Mouse (Mus musculus) hindbrain, embryonic 16.5 days (tissue): ENCODE data around the gene Atp13a2. TPM values are rescaled to one million over a fixed set of nuclear protein-coding genes. Genes with fewer than 3 reads are reported as not detected.

Source experiments
- ATAC-seq: fragments of 200-750 bp; cut with Nextera tagmentation; 2 replicates; pipeline ENCODE4 v1.8.0; 2017; ENCODE audit warnings: moderate TSS enrichment, moderate library complexity
- H3K27ac ChIP-seq: fragments of 300-500 bp; sonication (generic); 2 replicates; pipeline ENCODE4 v1.5.1; 2014; ENCODE audit warnings: low read depth, mild to moderate bottlenecking, control low read depth, low read length, moderate library complexity
- H3K27me3 ChIP-seq: fragments of 300-500 bp; sonication (generic); replicated peaks from 2 replicates; pipeline ENCODE4 v1.6.1; 2014; ENCODE audit warnings: low read length; ENCODE audit not compliant: control insufficient read depth, insufficient read depth
- H3K36me3 ChIP-seq: fragments of 300-500 bp; sonication (generic); 2 replicates; pipeline ENCODE4 v1.6.1; 2014; ENCODE audit warnings: mild to moderate bottlenecking, low read length, moderate library complexity, mixed read lengths; ENCODE audit not compliant: control insufficient read depth, insufficient read depth
- H3K4me1 ChIP-seq: fragments of 300-500 bp; sonication (generic); 2 replicates; pipeline ENCODE4 v1.6.1; 2014; ENCODE audit warnings: low read depth, low read length; ENCODE audit not compliant: control insufficient read depth, insufficient read depth
- H3K4me2 ChIP-seq: fragments of 300-500 bp; sonication (generic); 2 replicates; pipeline ENCODE4 v1.6.1; 2014; ENCODE audit warnings: mild to moderate bottlenecking, low read length, control low read depth, moderate library complexity
- H3K4me3 ChIP-seq: fragments of 300-500 bp; sonication (generic); 2 replicates; pipeline ENCODE4 v1.5.1; 2014; ENCODE audit warnings: mild to moderate bottlenecking, low read length, control low read depth, moderate library complexity
- H3K9ac ChIP-seq: fragments of 300-500 bp; sonication (generic); 2 replicates; pipeline ENCODE4 v1.6.1; 2014; ENCODE audit warnings: low read depth, mild to moderate bottlenecking, control low read depth, low read length, moderate library complexity
- H3K9me3 ChIP-seq: fragments of 300-500 bp; sonication (generic); 2 replicates; pipeline ENCODE4 v1.6.1; 2014; ENCODE audit warnings: mild to moderate bottlenecking, low read length, moderate library complexity; ENCODE audit not compliant: control insufficient read depth
- WGBS: fragments of 180-500 bp; shearing (Covaris S2); extraction: QIAGEN DNeasy Blood & Tissue Kit; methylation state at CpG from one replicate; pipeline ENCODE4 v1.1.7; 2014; 5-methylcytosine and 5-hydroxymethylcytosine counted together
- polyA plus RNA-seq: library from polyadenylated mRNA; unstranded; fragments of >200 nt; fragmentation: Nextera tagmentation; extraction: Ambion mirVana; gene quantifications from 2 replicates; pipeline ENCODE4 v1.2.1, GENCODE M21; 2015

Atp13a2 gene
- polyA plus RNA-seq, 1 experiment from 2014 or later = 185 TPM

- Histone ChIP-seq H3K27ac (0 out of 2 replicates have a peak overlapping the region, but pooled peaks have one; percentile 23), H3K36me3 (peaks cover 3% of the 10 kb centered on the region; the same call in 1 of the 2 replicates), H3K4me1 (peaks cover 5% of the 10 kb centered on the region; the same call in 1 of the 2 replicates), H3K9ac (no peak overlapping the region; the same call in 1 of the 2 replicates), H3K4me3 (no peak overlapping the region), H3K27me3 (no peaks in the 10 kb centered on the region), H3K9me3 (no peaks in the 10 kb centered on the region), H3K4me2 (no peak overlapping the region)
- 0 out of 2 replicates have a peak, but pooled peaks have one; percentile 24 for ATAC-seq
- WGBS = 63% methylated on average over 27 of the region's 27 CpGs
Observed at GRCm38 (mm10) chr4:141033606-141034549, 47.2 kb downstream of the Atp13a2 start.

- Histone ChIP-seq H3K36me3 (peaks cover 8% of the 10 kb centered on the region), H3K9me3 (no peaks in the 10 kb centered on the region), H3K9ac (no peak overlapping the region), H3K27me3 (no peaks in the 10 kb centered on the region), H3K4me2 (no peak overlapping the region), H3K27ac (no peak overlapping the region), H3K4me3 (no peak overlapping the region), H3K4me1 (no peaks in the 10 kb centered on the region)
- ATAC-seq = no peak
- 56% methylated on average over 12 of the region's 12 CpGs for WGBS
Observed at GRCm38 (mm10) chr4:141041117-141041516, 54.4 kb downstream of the Atp13a2 start.

GRCm38 (mm10) chr4:141044816-141045215 lies 58.1 kb downstream of the Atp13a2 start:
- peak; percentile 38; the same call in 1 of the 2 replicates for ATAC-seq
- no peak overlapping the region for H3K27ac ChIP-seq
- 11% methylated on average over 8 of the region's 8 CpGs for WGBS

GRCm38 (mm10) chr4:141048810-141049475 lies 62.3 kb downstream of the Atp13a2 start:
- Histone ChIP-seq H3K4me3 (no peak overlapping the region), H3K4me1 (peaks cover 34% of the 10 kb centered on the region), H3K36me3 (peaks cover 3% of the 10 kb centered on the region), H3K4me2 (peak overlapping the region; percentile 25), H3K27me3 (no peaks in the 10 kb centered on the region), H3K9me3 (no peaks in the 10 kb centered on the region), H3K27ac (peak overlapping the region; percentile 92), H3K9ac (peak overlapping the region; percentile 50)
- 15% methylated on average over 17 of the region's 17 CpGs for WGBS
- peak; percentile 10; the same call in 1 of the 2 replicates for ATAC-seq

More at GRCm38 (mm10) chr4:141044816-141045215, 58.1 kb downstream of the Atp13a2 start:
- no peaks in the 10 kb centered on the region for H3K9me3 ChIP-seq
- no peak overlapping the region for H3K4me3 ChIP-seq
- peaks cover 16% of the 10 kb centered on the region for H3K4me1 ChIP-seq
- no peak overlapping the region for H3K4me2 ChIP-seq
- H3K36me3 ChIP-seq = peaks cover 8% of the 10 kb centered on the region
- H3K9ac ChIP-seq = no peak overlapping the region
- H3K27me3 ChIP-seq = no peaks in the 10 kb centered on the region

- 17% methylated on average over 4 of the region's 4 CpGs for WGBS
- Histone ChIP-seq H3K36me3 (peaks cover 3% of the 10 kb centered on the region), H3K9me3 (no peaks in the 10 kb centered on the region), H3K27ac (peak overlapping the region; percentile 92), H3K27me3 (no peaks in the 10 kb centered on the region), H3K9ac (peak overlapping the region; percentile 50), H3K4me1 (peaks cover 38% of the 10 kb centered on the region), H3K4me3 (no peak overlapping the region), H3K4me2 (peak overlapping the region; percentile 25)
- ATAC-seq = peak; percentile 52
Observed at GRCm38 (mm10) chr4:141049476-141049835, 62.8 kb downstream of the Atp13a2 start.

GRCm38 (mm10) chr4:141052442-141052841 lies 65.8 kb downstream of the Atp13a2 start:
- ATAC-seq = no peak
- no peak overlapping the region; the same call in 1 of the 2 replicates for H3K27ac ChIP-seq
- WGBS = 73% methylated on average over 12 of the region's 12 CpGs
- H3K9me3 ChIP-seq = no peaks in the 10 kb centered on the region
- H3K4me2 ChIP-seq = no peak overlapping the region; the same call in 1 of the 2 replicates
- no peaks in the 10 kb centered on the region for H3K36me3 ChIP-seq
- H3K27me3 ChIP-seq = no peaks in the 10 kb centered on the region
- no peak overlapping the region for H3K9ac ChIP-seq
- no peak overlapping the region for H3K4me3 ChIP-seq
- H3K4me1 ChIP-seq = peaks cover 38% of the 10 kb centered on the region

GRCm38 (mm10) chr4:141053138-141053537 lies 66.5 kb downstream of the Atp13a2 start:
- Histone ChIP-seq H3K9ac (peak overlapping the region; percentile 64), H3K27me3 (no peaks in the 10 kb centered on the region), H3K4me2 (peak overlapping the region; percentile 53), H3K4me3 (peak overlapping the region; percentile 25), H3K27ac (peak overlapping the region; percentile 82), H3K9me3 (no peaks in the 10 kb centered on the region), H3K36me3 (no peaks in the 10 kb centered on the region), H3K4me1 (peaks cover 38% of the 10 kb centered on the region)
- WGBS = 41% methylated on average over 8 of the region's 8 CpGs
- ATAC-seq = peak; percentile 9; the same call in 1 of the 2 replicates

GRCm38 (mm10) chr4:141053568-141054161 lies 67.0 kb downstream of the Atp13a2 start:
- Histone ChIP-seq H3K4me1 (peaks cover 33% of the 10 kb centered on the region), H3K4me2 (peak overlapping the region; percentile 53), H3K4me3 (peak overlapping the region; percentile 25), H3K36me3 (no peaks in the 10 kb centered on the region), H3K9me3 (no peaks in the 10 kb centered on the region), H3K9ac (peak overlapping the region; percentile 64), H3K27ac (peak overlapping the region; percentile 82), H3K27me3 (no peaks in the 10 kb centered on the region)
- WGBS = 23% methylated on average over 17 of the region's 17 CpGs
- peak; percentile 61 for ATAC-seq
